Mouse (Mus musculus) kidney, adult 8-10 months (tissue): ENCODE results near the gene Olfr1321.

Source experiments
- DNase-seq, 2 experiments: peaks; one replicate each; pipeline ENCODE4 v3.0.0; 2022

The Olfr1321 gene

GRCm38 (mm10) chrX:49734959-49735358 is at the start of gene Olfr1321:
TSS of gene Olfr1321 (minus strand) at chrX:49735059.
- DNase-seq = no peak

- DNase-seq = peak in 1 of 2 experiments; percentile 3
Observed at GRCm38 (mm10) chrX:49770828-49771227, 36.0 kb upstream of the Olfr1321 start.

GRCm38 (mm10) chrX:49745192-49745591 is 10.3 kb upstream of the Olfr1321 start:
- no peak for DNase-seq
